Mouse (Mus musculus): ENCODE data around the gene Cd3d. TPM values are rescaled to one million over a fixed set of nuclear protein-coding genes. Genes with fewer than 3 reads are reported as not detected.

The Cd3d gene
- polyA plus RNA-seq, 1 experiment from 2014 or later, result 0.19 TPM

DNA sequence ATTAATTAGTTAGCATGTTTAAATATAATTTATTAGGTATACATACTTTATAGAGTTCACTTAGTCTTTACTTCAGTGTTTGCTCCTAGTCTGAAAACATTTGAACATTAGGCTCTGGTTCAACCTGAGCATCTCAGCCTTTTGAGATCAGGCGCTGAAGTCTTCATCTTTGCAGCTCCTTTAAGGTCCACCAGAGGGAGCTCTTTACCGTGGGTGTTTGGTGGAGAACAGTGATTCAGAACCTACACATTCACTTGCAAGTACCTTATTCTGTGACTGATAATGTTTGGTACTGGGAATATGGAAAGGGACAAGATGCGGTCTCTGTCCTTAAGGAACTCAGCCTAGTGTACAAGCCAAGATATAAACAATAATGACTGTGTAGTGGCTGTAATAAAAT, 41.2 kb downstream of the Cd3d start:
- Histone ChIP-seq H3K36me3 (ENCODE audit: control insufficient read depth, insufficient read depth, low read length) (no peaks in the 10 kb centered on the region), H3K4me3 (replicated peaks; ENCODE audit: low read length) (no peak overlapping the region), H3K4me1 (ENCODE audit: control insufficient read depth, insufficient read depth, low read length) (no peaks in the 10 kb centered on the region), H3K9me3 (replicated peaks; ENCODE audit: control insufficient read depth, low read length) (no peaks in the 10 kb centered on the region), H3K9ac (ENCODE audit: low read length) (no peak overlapping the region), H3K27ac (ENCODE audit: low read length) (no peak overlapping the region), H3K4me2 (ENCODE audit: low read depth, low read length) (no peak overlapping the region), H3K27me3 (ENCODE audit: control insufficient read depth, insufficient read depth, low read length) (no peaks in the 10 kb centered on the region)
- ATAC-seq (ENCODE audit: insufficient read depth, low FRiP score), result no peak
- 8% methylated on average over 3 of the region's 3 CpGs for WGBS

DNA sequence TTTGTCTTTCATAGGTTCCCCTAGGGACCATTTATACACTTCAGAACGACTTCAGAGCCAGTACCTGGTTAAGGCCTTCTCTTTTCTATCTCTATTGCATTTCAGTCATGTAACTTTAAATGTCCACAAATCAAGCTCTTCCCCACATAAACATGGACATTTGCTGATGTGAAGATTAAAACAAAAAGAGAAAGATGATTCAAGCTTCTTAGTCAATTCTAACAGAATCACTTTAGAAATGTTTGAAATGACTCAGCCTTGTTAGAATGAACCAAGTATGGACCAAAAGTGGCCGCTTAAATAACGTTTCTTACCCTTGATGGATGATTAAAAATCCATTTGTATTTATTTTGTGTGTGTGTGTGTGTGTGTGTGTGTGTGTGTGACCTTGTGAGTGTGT, 42.1 kb downstream of the Cd3d start:
- Histone ChIP-seq H3K27me3 (ENCODE audit: control insufficient read depth, insufficient read depth, low read length) (no peaks in the 10 kb centered on the region), H3K36me3 (ENCODE audit: control insufficient read depth, insufficient read depth, low read length) (no peaks in the 10 kb centered on the region), H3K4me2 (ENCODE audit: low read depth, low read length) (no peak overlapping the region), H3K4me1 (ENCODE audit: control insufficient read depth, insufficient read depth, low read length) (no peaks in the 10 kb centered on the region), H3K4me3 (replicated peaks; ENCODE audit: low read length) (no peak overlapping the region), H3K9me3 (replicated peaks; ENCODE audit: control insufficient read depth, low read length) (no peaks in the 10 kb centered on the region), H3K27ac (ENCODE audit: low read length) (no peak overlapping the region), H3K9ac (ENCODE audit: low read length) (no peak overlapping the region)
- 54% methylated on average over 3 of the region's 3 CpGs for WGBS
- no peak for ATAC-seq (ENCODE audit: insufficient read depth, low FRiP score)

DNA sequence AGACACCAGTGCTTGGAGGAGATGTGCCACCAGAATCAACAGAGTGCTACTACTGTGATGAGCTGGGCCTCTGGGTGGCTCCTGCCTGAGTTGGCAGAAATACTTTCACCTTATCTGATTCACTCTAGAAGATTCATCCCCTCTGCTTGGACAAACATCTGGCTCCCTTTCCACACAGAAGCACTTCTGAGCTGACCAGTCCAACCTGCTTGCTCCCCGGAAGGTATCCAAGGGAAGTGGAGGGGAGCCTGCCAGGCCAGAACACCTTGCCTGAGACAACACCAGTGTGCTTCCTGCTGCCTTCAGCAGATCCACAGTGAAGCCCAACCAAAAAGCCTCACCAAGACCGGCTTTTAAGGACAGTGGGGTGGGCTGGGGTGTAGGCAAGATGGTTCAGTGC, 42.6 kb downstream of the Cd3d start:
- Histone ChIP-seq H3K27ac (ENCODE audit: low read length) (no peak overlapping the region), H3K9ac (ENCODE audit: low read length) (no peak overlapping the region), H3K4me3 (replicated peaks; ENCODE audit: low read length) (no peak overlapping the region), H3K9me3 (replicated peaks; ENCODE audit: control insufficient read depth, low read length) (no peaks in the 10 kb centered on the region), H3K4me2 (ENCODE audit: low read depth, low read length) (no peak overlapping the region), H3K27me3 (ENCODE audit: control insufficient read depth, insufficient read depth, low read length) (no peaks in the 10 kb centered on the region), H3K36me3 (ENCODE audit: control insufficient read depth, insufficient read depth, low read length) (no peaks in the 10 kb centered on the region), H3K4me1 (ENCODE audit: control insufficient read depth, insufficient read depth, low read length) (no peaks in the 10 kb centered on the region)
- ATAC-seq (ENCODE audit: insufficient read depth, low FRiP score), result no peak
- 69% methylated on average over 2 of the region's 2 CpGs for WGBS

DNA sequence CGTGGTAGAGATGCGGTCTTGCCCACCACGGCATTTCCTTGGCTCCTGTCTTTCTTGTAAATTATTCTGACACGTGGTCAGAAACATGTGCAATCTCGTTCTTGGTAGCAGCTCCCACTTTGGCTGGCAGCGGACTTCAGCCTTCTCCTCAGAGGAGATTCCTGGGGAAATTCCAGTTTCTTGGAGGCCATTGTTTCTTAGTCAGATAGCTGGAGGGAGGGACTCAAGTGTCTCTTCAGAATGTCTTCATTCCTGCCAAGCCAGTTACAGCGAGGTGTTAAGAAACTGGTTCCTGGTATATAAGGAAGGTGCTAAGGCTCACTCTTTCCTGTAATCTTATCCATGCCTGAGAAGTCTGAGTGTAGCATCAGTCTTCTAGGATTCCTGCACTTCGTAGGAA, 45.8 kb downstream of the Cd3d start:
- ATAC-seq (ENCODE audit: insufficient read depth, low FRiP score), result no peak
- H3K4me2 ChIP-seq (ENCODE audit: low read depth, low read length), result no peak overlapping the region
- H3K4me1 ChIP-seq (ENCODE audit: control insufficient read depth, insufficient read depth, low read length), result no peaks in the 10 kb centered on the region
- no peaks in the 10 kb centered on the region for H3K36me3 ChIP-seq (ENCODE audit: control insufficient read depth, insufficient read depth, low read length)
- H3K9me3 ChIP-seq (replicated peaks; ENCODE audit: control insufficient read depth, low read length), result no peaks in the 10 kb centered on the region
- 60% methylated on average over 8 of the region's 8 CpGs for WGBS
- H3K9ac ChIP-seq (ENCODE audit: low read length), result no peak overlapping the region
- 0 out of 2 replicates have a peak overlapping the region, but pooled peaks have one; percentile 7 for H3K27ac ChIP-seq (ENCODE audit: low read length)
- no peaks in the 10 kb centered on the region for H3K27me3 ChIP-seq (ENCODE audit: control insufficient read depth, insufficient read depth, low read length)
- H3K4me3 ChIP-seq (replicated peaks; ENCODE audit: low read length), result no peak overlapping the region

DNA sequence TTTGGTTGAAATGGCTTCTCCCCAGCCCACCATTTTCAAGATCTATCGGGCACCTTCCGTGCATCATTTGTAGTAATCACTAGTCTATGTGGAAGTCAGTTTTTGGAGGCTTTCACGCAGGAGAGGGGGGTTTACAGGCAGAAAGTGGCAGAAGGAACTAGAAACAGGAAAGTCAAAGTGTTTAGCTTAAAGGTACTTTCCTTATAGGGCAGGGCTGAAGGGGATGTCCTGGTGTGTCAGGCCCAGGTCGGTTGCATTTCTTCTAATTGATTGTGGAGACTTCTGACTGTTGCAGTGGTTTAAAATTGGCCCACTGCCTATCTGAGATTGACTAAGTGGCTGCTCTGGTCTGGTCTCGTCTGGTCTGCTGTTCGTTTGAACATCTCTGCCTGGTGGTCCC, 48.8 kb downstream of the Cd3d start:
- Histone ChIP-seq H3K27me3 (ENCODE audit: control insufficient read depth, insufficient read depth, low read length) (no peaks in the 10 kb centered on the region), H3K9me3 (replicated peaks; ENCODE audit: control insufficient read depth, low read length) (no peaks in the 10 kb centered on the region), H3K9ac (ENCODE audit: low read length) (no peak overlapping the region), H3K4me1 (ENCODE audit: control insufficient read depth, insufficient read depth, low read length) (no peaks in the 10 kb centered on the region), H3K4me2 (ENCODE audit: low read depth, low read length) (no peak overlapping the region), H3K4me3 (replicated peaks; ENCODE audit: low read length) (no peak overlapping the region), H3K36me3 (ENCODE audit: control insufficient read depth, insufficient read depth, low read length) (no peaks in the 10 kb centered on the region), H3K27ac (ENCODE audit: low read length) (no peak overlapping the region)
- ATAC-seq (ENCODE audit: insufficient read depth, low FRiP score), result no peak
- WGBS, result 70% methylated on average over 6 of the region's 6 CpGs

DNA sequence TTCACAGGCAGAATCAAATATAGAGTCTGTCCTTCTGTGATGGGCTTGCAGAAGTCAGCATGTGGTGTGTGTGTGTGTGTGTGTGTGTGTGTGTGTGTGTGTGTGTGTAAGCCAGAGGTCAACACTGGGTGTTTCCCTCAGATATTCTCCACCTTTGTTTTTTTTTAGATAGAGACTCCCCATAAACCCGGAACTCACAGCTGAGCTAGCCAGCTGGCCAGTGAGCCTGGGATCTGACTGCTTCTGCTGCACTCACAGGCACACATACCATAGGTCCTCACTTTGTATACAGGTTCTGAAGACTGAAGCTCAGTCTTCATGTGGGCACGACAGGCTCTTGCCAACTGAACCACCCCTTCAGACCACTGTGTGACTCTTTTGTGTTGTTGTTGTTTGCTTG, 50.7 kb downstream of the Cd3d start:
- H3K27me3 ChIP-seq (ENCODE audit: control insufficient read depth, insufficient read depth, low read length), result no peaks in the 10 kb centered on the region
- H3K27ac ChIP-seq (ENCODE audit: low read length), result no peak overlapping the region
- H3K9me3 ChIP-seq (replicated peaks; ENCODE audit: control insufficient read depth, low read length), result no peaks in the 10 kb centered on the region
- H3K36me3 ChIP-seq (ENCODE audit: control insufficient read depth, insufficient read depth, low read length), result no peaks in the 10 kb centered on the region
- no peak overlapping the region for H3K4me2 ChIP-seq (ENCODE audit: low read depth, low read length)
- H3K9ac ChIP-seq (ENCODE audit: low read length), result no peak overlapping the region
- no peak for ATAC-seq (ENCODE audit: insufficient read depth, low FRiP score)
- WGBS, result 63% methylated on average over 2 of the region's 2 CpGs
- H3K4me1 ChIP-seq (ENCODE audit: control insufficient read depth, insufficient read depth, low read length), result no peaks in the 10 kb centered on the region
- no peak overlapping the region for H3K4me3 ChIP-seq (replicated peaks; ENCODE audit: low read length)

DNA sequence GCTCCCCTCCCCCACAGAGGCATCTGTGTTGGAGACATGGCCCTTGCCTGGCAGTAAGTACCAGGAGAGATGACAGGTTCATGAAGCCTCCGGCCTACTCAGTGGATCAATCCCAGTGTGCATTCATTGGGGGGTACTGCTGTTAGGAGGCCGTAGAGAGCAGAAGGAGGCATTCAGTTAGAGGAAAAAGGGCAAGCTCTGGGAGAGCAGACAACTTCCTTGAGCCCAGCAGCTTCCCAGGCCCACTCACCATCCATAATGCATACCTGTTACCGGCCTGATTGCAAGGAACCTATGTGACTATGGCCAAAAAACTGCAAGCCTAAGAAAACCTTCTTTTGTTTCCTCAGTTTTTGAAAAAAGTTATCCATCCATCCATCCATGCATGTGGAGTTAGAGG, 52.9 kb downstream of the Cd3d start:
- Histone ChIP-seq H3K9ac (ENCODE audit: low read length) (no peak overlapping the region), H3K4me1 (ENCODE audit: control insufficient read depth, insufficient read depth, low read length) (no peaks in the 10 kb centered on the region), H3K9me3 (replicated peaks; ENCODE audit: control insufficient read depth, low read length) (no peaks in the 10 kb centered on the region), H3K27ac (ENCODE audit: low read length) (no peak overlapping the region), H3K36me3 (ENCODE audit: control insufficient read depth, insufficient read depth, low read length) (no peaks in the 10 kb centered on the region), H3K4me2 (ENCODE audit: low read depth, low read length) (no peak overlapping the region), H3K27me3 (ENCODE audit: control insufficient read depth, insufficient read depth, low read length) (no peaks in the 10 kb centered on the region), H3K4me3 (replicated peaks; ENCODE audit: low read length) (no peak overlapping the region)
- 79% methylated on average over 3 of the region's 3 CpGs for WGBS
- no peak for ATAC-seq (ENCODE audit: insufficient read depth, low FRiP score)

Other genes with a start within 250 kb of the Cd3d start
- 22.4 and 24.5 TPM in 2 replicates for gene Phldb1, start 246.6 kb upstream of the Cd3d start, polyA plus RNA-seq (2015; fragmentation: Nextera tagmentation; extraction: Ambion mirVana)
- gene Arcn1, start 213.9 kb upstream of the Cd3d start, polyA plus RNA-seq (2015; fragmentation: Nextera tagmentation; extraction: Ambion mirVana), result 212 and 218 TPM in 2 replicates
- 76.3 and 77.3 TPM in 2 replicates for gene Ift46, start 213.9 kb upstream of the Cd3d start, polyA plus RNA-seq (2015; fragmentation: Nextera tagmentation; extraction: Ambion mirVana)
- gene Tmem25, start 182.5 kb upstream of the Cd3d start, polyA plus RNA-seq (2015; fragmentation: Nextera tagmentation; extraction: Ambion mirVana), result 3.6 and 4.5 TPM in 2 replicates
- gene Ttc36, start 178.7 kb upstream of the Cd3d start, polyA plus RNA-seq (2015; fragmentation: Nextera tagmentation; extraction: Ambion mirVana), result 8.3 and 8.5 TPM in 2 replicates
- 7.1 and 8.8 TPM in 2 replicates for gene Kmt2a, start 100.5 kb upstream of the Cd3d start, polyA plus RNA-seq (2015; fragmentation: Nextera tagmentation; extraction: Ambion mirVana)
- 660 and 783 TPM in 2 replicates for gene Atp5l, start 61.0 kb upstream of the Cd3d start, polyA plus RNA-seq (2015; fragmentation: Nextera tagmentation; extraction: Ambion mirVana)
- gene Ube4a, start 16.2 kb upstream of the Cd3d start, polyA plus RNA-seq (2015; fragmentation: Nextera tagmentation; extraction: Ambion mirVana), result 24.8 and 27.5 TPM in 2 replicates
- 0.75 and 0.76 TPM in 2 replicates for gene Cd3g, start 1.4 kb upstream of the Cd3d start, polyA plus RNA-seq (2015; fragmentation: Nextera tagmentation; extraction: Ambion mirVana)
- 0.95 and 1.6 TPM in 2 replicates for gene Cd3e, start 27.8 kb downstream of the Cd3d start, polyA plus RNA-seq (2015; fragmentation: Nextera tagmentation; extraction: Ambion mirVana)
- gene Mpzl2, start 58.0 kb downstream of the Cd3d start, polyA plus RNA-seq (2015; fragmentation: Nextera tagmentation; extraction: Ambion mirVana), result 46.2 and 59.3 TPM in 2 replicates
- gene Mpzl3, start 73.4 kb downstream of the Cd3d start, polyA plus RNA-seq (2015; fragmentation: Nextera tagmentation; extraction: Ambion mirVana), result 15.7 and 24.6 TPM in 2 replicates
- gene Jaml, start 97.4 kb downstream of the Cd3d start, polyA plus RNA-seq (2015; fragmentation: Nextera tagmentation; extraction: Ambion mirVana), result 19.0 and 19.7 TPM in 2 replicates
- 3.0 and 3.5 TPM in 2 replicates for gene Scn2b, start 136.0 kb downstream of the Cd3d start, polyA plus RNA-seq (2015; fragmentation: Nextera tagmentation; extraction: Ambion mirVana)
- 0.37 and 0.54 TPM in 2 replicates for gene Scn4b, start 156.6 kb downstream of the Cd3d start, polyA plus RNA-seq (2015; fragmentation: Nextera tagmentation; extraction: Ambion mirVana)
- 0.27 TPM in 1 of 2 replicates, not detected in the other for gene BC049352, start 200.2 kb downstream of the Cd3d start, polyA plus RNA-seq (2015; fragmentation: Nextera tagmentation; extraction: Ambion mirVana)
- 31.5 and 40.1 TPM in 2 replicates for gene Tmprss4, start 222.3 kb downstream of the Cd3d start, polyA plus RNA-seq (2015; fragmentation: Nextera tagmentation; extraction: Ambion mirVana)